Mouse (Mus musculus): ENCODE measurements around the gene Morc4. TPM values are rescaled to one million over a fixed set of nuclear protein-coding genes. Genes with fewer than 3 reads are reported as not detected.

Gene Morc4
- polyA plus RNA-seq, 1 experiment from 2014 or later, result 10.1 TPM

- WGBS, result 71% methylated on average over 4 of the region's 4 CpGs
- no peaks in the 10 kb centered on the region for H3K27me3 ChIP-seq (ENCODE audit: insufficient read depth, poor library complexity, severe bottlenecking)
Measured at GRCm38 (mm10) chrX:139826926-139827325, 44.6 kb downstream of the Morc4 start.

GRCm38 (mm10) chrX:139825402-139825801 lies 46.1 kb downstream of the Morc4 start:
- Histone ChIP-seq H3K27me3 (ENCODE audit: insufficient read depth, poor library complexity, severe bottlenecking) (no peaks in the 10 kb centered on the region), H3K4me3 (no peak overlapping the region), H3K4me1 (no peaks in the 10 kb centered on the region), H3K27ac (no peak overlapping the region), H3K9me3 (no peaks in the 10 kb centered on the region), H3K36me3 (peaks cover 8% of the 10 kb centered on the region)
- 87% methylated on average over 1 of the region's 1 CpGs for WGBS
- DNase-seq (ENCODE audit: low spot score), result no peak

More at GRCm38 (mm10) chrX:139826926-139827325, 44.6 kb downstream of the Morc4 start:
- no peaks in the 10 kb centered on the region for H3K4me1 ChIP-seq
- peaks cover 8% of the 10 kb centered on the region for H3K36me3 ChIP-seq
- H3K9me3 ChIP-seq, result no peaks in the 10 kb centered on the region
- H3K4me3 ChIP-seq, result no peak overlapping the region
- no peak overlapping the region for H3K27ac ChIP-seq
- DNase-seq (ENCODE audit: low spot score), result no peak

GRCm38 (mm10) chrX:139815201-139815600 lies 56.3 kb downstream of the Morc4 start:
- Histone ChIP-seq H3K27ac (no peak overlapping the region), H3K9me3 (no peaks in the 10 kb centered on the region), H3K4me3 (no peak overlapping the region), H3K36me3 (no peaks in the 10 kb centered on the region), H3K27me3 (ENCODE audit: insufficient read depth, poor library complexity, severe bottlenecking) (peaks cover under 1% of the 10 kb centered on the region; the same call in 1 of the 2 replicates), H3K4me1 (no peaks in the 10 kb centered on the region)
- WGBS, result 73% methylated on average over 5 of the region's 5 CpGs
- DNase-seq (ENCODE audit: low spot score), result no peak

- no peak for DNase-seq (ENCODE audit: low spot score)
- no peaks in the 10 kb centered on the region for H3K36me3 ChIP-seq
- 61% methylated on average over 8 of the region's 8 CpGs for WGBS
- H3K27me3 ChIP-seq (ENCODE audit: insufficient read depth, poor library complexity, severe bottlenecking), result peaks cover 5% of the 10 kb centered on the region; the same call in 1 of the 2 replicates
- H3K4me3 ChIP-seq, result no peak overlapping the region
- no peak overlapping the region for H3K27ac ChIP-seq
- no peaks in the 10 kb centered on the region for H3K4me1 ChIP-seq
- H3K9me3 ChIP-seq, result no peaks in the 10 kb centered on the region
Measured at GRCm38 (mm10) chrX:139814018-139814635, 57.4 kb downstream of the Morc4 start.

GRCm38 (mm10) chrX:139813299-139814002 lies 58.0 kb downstream of the Morc4 start:
- WGBS, result 69% methylated on average over 9 of the region's 9 CpGs
- DNase-seq (ENCODE audit: low spot score), result no peak
- Histone ChIP-seq H3K4me1 (no peaks in the 10 kb centered on the region), H3K27ac (no peak overlapping the region), H3K36me3 (no peaks in the 10 kb centered on the region), H3K9me3 (no peaks in the 10 kb centered on the region), H3K27me3 (ENCODE audit: insufficient read depth, poor library complexity, severe bottlenecking) (peaks cover 5% of the 10 kb centered on the region; the same call in 1 of the 2 replicates), H3K4me3 (no peak overlapping the region)

- Histone ChIP-seq H3K4me3 (no peak overlapping the region), H3K4me1 (no peaks in the 10 kb centered on the region), H3K36me3 (no peaks in the 10 kb centered on the region), H3K27ac (no peak overlapping the region), H3K27me3 (ENCODE audit: insufficient read depth, poor library complexity, severe bottlenecking) (peaks cover 5% of the 10 kb centered on the region; the same call in 1 of the 2 replicates), H3K9me3 (no peaks in the 10 kb centered on the region)
- WGBS, result 66% methylated on average over 3 of the region's 3 CpGs
- no peak for DNase-seq (ENCODE audit: low spot score)
Measured at GRCm38 (mm10) chrX:139812636-139813298, 58.7 kb downstream of the Morc4 start.

- no peaks in the 10 kb centered on the region for H3K9me3 ChIP-seq
- peaks cover 5% of the 10 kb centered on the region; the same call in 1 of the 2 replicates for H3K27me3 ChIP-seq (ENCODE audit: insufficient read depth, poor library complexity, severe bottlenecking)
- no peaks in the 10 kb centered on the region for H3K4me1 ChIP-seq
- no peaks in the 10 kb centered on the region for H3K36me3 ChIP-seq
- 87% methylated on average over 10 of the region's 10 CpGs for WGBS
- no peak overlapping the region for H3K27ac ChIP-seq
- DNase-seq (ENCODE audit: low spot score), result no peak
- H3K4me3 ChIP-seq, result no peak overlapping the region
Measured at GRCm38 (mm10) chrX:139808501-139808900, 63.0 kb downstream of the Morc4 start.

GRCm38 (mm10) chrX:139808085-139808484 lies 63.4 kb downstream of the Morc4 start:
- DNase-seq (ENCODE audit: low spot score), result no peak
- no peak overlapping the region for H3K4me3 ChIP-seq
- no peaks in the 10 kb centered on the region for H3K36me3 ChIP-seq
- H3K27me3 ChIP-seq (ENCODE audit: insufficient read depth, poor library complexity, severe bottlenecking), result peaks cover 5% of the 10 kb centered on the region; the same call in 1 of the 2 replicates
- no peaks in the 10 kb centered on the region for H3K4me1 ChIP-seq
- H3K27ac ChIP-seq, result no peak overlapping the region
- no peaks in the 10 kb centered on the region for H3K9me3 ChIP-seq
- WGBS, result 58% methylated on average over 4 of the region's 4 CpGs

- H3K27ac ChIP-seq, result no peak overlapping the region
- H3K9me3 ChIP-seq, result no peaks in the 10 kb centered on the region
- no peaks in the 10 kb centered on the region for H3K4me1 ChIP-seq
- 76% methylated on average over 2 of the region's 2 CpGs for WGBS
- no peak for DNase-seq (ENCODE audit: low spot score)
- no peak overlapping the region for H3K4me3 ChIP-seq
- no peaks in the 10 kb centered on the region for H3K36me3 ChIP-seq
- peaks cover 5% of the 10 kb centered on the region; the same call in 1 of the 2 replicates for H3K27me3 ChIP-seq (ENCODE audit: insufficient read depth, poor library complexity, severe bottlenecking)
Measured at GRCm38 (mm10) chrX:139807391-139807790, 64.1 kb downstream of the Morc4 start.

- Histone ChIP-seq H3K27me3 (ENCODE audit: insufficient read depth, poor library complexity, severe bottlenecking) (peaks cover 7% of the 10 kb centered on the region; the same call in 1 of the 2 replicates), H3K27ac (no peak overlapping the region), H3K4me3 (no peak overlapping the region), H3K4me1 (no peaks in the 10 kb centered on the region), H3K36me3 (no peaks in the 10 kb centered on the region), H3K9me3 (no peaks in the 10 kb centered on the region)
- DNase-seq (ENCODE audit: low spot score), result no peak
- WGBS, result 94% methylated on average over 4 of the region's 4 CpGs
Measured at GRCm38 (mm10) chrX:139805918-139806317, 65.6 kb downstream of the Morc4 start.

- WGBS, result 81% methylated on average over 2 of the region's 2 CpGs
- Histone ChIP-seq H3K4me3 (no peak overlapping the region), H3K27me3 (ENCODE audit: insufficient read depth, poor library complexity, severe bottlenecking) (peaks cover 4% of the 10 kb centered on the region; the same call in 1 of the 2 replicates), H3K27ac (no peak overlapping the region), H3K36me3 (no peaks in the 10 kb centered on the region), H3K4me1 (no peaks in the 10 kb centered on the region), H3K9me3 (no peaks in the 10 kb centered on the region)
- no peak for DNase-seq (ENCODE audit: low spot score)
Measured at GRCm38 (mm10) chrX:139803028-139803427, 68.4 kb downstream of the Morc4 start.

- no peak for DNase-seq (ENCODE audit: low spot score)
- no peak within 1 kb of the TSS for H3K4me3 ChIP-seq
- peaks cover 9% of the 10 kb centered on the region; the same call in 1 of the 2 replicates for H3K27me3 ChIP-seq (ENCODE audit: insufficient read depth, poor library complexity, severe bottlenecking)
- no peaks in the 10 kb centered on the region for H3K4me1 ChIP-seq
- no peaks in the 10 kb centered on the region for H3K9me3 ChIP-seq
- 60% methylated on average over 8 of the region's 8 CpGs for WGBS
- H3K27ac ChIP-seq, result no peak within 1 kb of the TSS
- no peaks in the 10 kb centered on the region for H3K36me3 ChIP-seq
Measured at GRCm38 (mm10) chrX:139800406-139800878, 71.0 kb downstream of the Morc4 start, which contains the start of gene Cldn2. TSS of gene Cldn2 (plus strand) at chrX:139800828.

GRCm38 (mm10) chrX:139799953-139800352 lies 71.5 kb downstream of the Morc4 start:
- Histone ChIP-seq H3K4me1 (no peaks in the 10 kb centered on the region), H3K27me3 (ENCODE audit: insufficient read depth, poor library complexity, severe bottlenecking) (peaks cover 9% of the 10 kb centered on the region; the same call in 1 of the 2 replicates), H3K9me3 (no peaks in the 10 kb centered on the region), H3K36me3 (no peaks in the 10 kb centered on the region), H3K27ac (no peak overlapping the region), H3K4me3 (no peak overlapping the region)
- DNase-seq (ENCODE audit: low spot score), result no peak
- WGBS, result 67% methylated on average over 3 of the region's 3 CpGs
